Mouse (Mus musculus): Measurements from ENCODE around the gene Cpa4.
A peak's percentile ranks its signal among the peaks of the same experiment; 100 is the strongest.

Gene Cpa4

DNA sequence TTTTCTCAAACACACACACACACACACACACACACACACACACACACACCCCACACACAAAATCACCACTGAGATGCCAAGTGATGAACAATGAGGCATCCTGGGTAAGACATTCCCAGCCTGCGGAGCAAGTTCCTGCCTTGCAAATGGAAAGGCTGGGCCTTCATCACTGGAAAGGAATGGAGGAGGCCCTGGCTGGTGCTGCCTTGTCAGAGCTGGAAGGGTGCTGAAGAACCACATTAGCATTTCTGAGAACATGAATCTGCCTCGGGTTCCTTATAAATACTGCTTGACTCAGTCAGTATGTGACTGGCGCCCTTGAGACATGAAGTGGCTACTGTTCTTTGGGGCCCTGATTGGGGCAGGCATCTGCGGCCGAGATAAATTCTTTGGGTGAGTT is at the start of gene Cpa4:
Cpa4 (plus strand) TSS at position 301 of the 400 bp plus-strand sequence.
- no peak for DNase-seq (ENCODE audit: low read depth in 2 of 2, low spot score in 2 of 2)

- no peak for DNase-seq (ENCODE audit: low read depth in 2 of 2, low spot score in 2 of 2)
Measured at GRCm38 (mm10) chr6:30520400-30520799, 47.8 kb upstream of the Cpa4 start.

- DNase-seq (ENCODE audit: low read depth in 2 of 2, low spot score in 2 of 2), result no peak
Measured at GRCm38 (mm10) chr6:30525456-30526332, 42.5 kb upstream of the Cpa4 start.

DNA sequence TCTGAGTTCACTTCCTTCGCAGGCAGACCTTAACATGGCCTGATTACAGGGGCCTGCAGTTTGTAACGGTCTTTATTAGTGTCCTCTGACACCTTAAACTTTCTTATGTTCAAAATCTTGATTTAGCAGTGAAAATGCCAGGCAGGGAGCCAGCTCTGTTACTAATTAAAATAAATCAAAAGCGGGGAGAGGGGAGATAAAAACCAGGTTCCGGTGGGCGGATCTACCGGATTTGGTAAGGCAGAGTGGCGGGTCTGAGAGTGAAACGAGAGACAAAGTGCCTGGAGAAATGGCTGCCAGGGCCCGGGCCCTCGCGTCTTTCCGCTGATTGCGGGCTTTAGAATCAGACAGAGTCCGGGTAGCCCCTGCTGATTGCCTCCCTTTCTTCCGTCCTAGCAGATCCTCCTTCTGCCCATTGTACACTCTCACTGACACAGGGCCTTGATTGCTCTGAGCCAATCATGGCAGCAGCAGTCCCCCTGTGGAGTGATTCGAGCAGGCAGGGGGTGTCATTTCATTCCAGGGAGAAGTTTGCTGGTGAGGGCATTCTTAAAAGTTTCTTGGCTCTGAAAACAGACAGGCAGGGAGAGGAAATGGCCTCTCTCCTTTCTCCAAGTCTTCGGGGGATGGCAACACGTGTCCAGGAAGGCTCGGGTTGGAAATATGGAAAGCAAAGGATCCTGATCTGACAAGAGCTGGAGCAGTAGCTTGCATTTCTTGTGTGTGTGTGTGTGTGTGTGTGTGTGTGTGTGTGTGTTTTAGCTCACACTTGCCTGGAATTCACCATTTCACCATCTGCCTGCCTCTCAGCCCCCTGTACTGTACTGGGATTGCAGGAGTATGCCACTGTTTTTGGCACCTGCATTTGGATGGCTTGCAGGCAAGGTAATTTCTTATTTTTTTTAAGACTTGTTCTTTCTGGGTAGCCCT is 41.3 kb upstream of the Cpa4 start:
- no peak for DNase-seq (ENCODE audit: low read depth in 2 of 2, low spot score in 2 of 2)

GRCm38 (mm10) chr6:30528800-30529199 is 39.4 kb upstream of the Cpa4 start:
- no peak for DNase-seq (ENCODE audit: low read depth in 2 of 2, low spot score in 2 of 2)

DNA sequence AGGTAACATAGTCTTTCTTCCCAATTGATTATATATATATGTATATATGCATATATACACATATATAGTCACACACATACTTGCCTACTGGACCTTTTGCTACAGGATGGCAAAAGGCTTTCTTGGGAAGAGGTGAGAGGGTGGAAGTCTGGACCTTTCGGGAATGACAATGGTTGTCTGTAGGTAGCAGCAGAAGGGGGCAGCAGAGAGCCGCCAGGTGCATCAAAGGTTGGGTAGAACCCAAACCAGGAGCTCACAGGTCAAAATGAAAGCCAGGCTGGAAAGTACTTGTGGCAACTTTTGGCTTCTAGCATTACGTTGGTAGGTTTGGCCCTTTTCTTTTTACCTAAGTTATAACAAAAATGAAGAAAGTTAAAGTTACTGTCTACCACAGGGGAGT is 32.8 kb upstream of the Cpa4 start:
- DNase-seq (ENCODE audit: low read depth in 2 of 2, low spot score in 2 of 2), result no peak

GRCm38 (mm10) chr6:30538240-30538639 is 29.9 kb upstream of the Cpa4 start:
- DNase-seq (ENCODE audit: low read depth in 2 of 2, low spot score in 2 of 2), result no peak

DNA sequence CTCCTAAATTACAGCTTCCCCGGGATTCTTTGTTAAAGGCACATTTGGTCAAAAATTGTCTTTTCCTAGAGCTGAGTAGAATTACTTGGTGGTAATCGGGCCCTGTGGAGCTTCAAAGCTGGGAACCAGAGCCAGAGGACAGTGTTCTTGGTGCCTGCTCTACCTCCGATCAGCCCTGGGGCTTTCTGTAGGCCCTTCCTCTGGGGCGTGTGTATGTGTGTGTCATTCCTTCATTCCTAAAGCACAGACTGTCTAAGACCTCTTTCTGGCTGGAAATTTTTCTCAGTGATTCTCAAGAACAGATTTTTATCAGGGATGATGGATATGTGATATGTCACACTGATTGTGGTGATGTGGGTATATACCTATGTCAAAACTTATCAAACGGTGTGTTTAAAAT is 29.4 kb upstream of the Cpa4 start:
- no peak for DNase-seq (ENCODE audit: low read depth in 2 of 2, low spot score in 2 of 2)

GRCm38 (mm10) chr6:30541009-30541799 is 27.0 kb upstream of the Cpa4 start, which contains the start of gene Cpa2:
Gene Cpa2, plus strand, starts transcription at chr6:30541582.
- no peak for DNase-seq (ENCODE audit: low read depth in 2 of 2, low spot score in 2 of 2)

GRCm38 (mm10) chr6:30542277-30542676 is 25.9 kb upstream of the Cpa4 start:
- no peak for DNase-seq (ENCODE audit: low read depth in 2 of 2, low spot score in 2 of 2)

- no peak for DNase-seq (ENCODE audit: low read depth in 2 of 2, low spot score in 2 of 2)
Measured at GRCm38 (mm10) chr6:30543077-30543476, 25.1 kb upstream of the Cpa4 start.

- DNase-seq (ENCODE audit: low read depth in 2 of 2, low spot score in 2 of 2), result no peak
Measured at GRCm38 (mm10) chr6:30543851-30544250, 24.3 kb upstream of the Cpa4 start.

GRCm38 (mm10) chr6:30545689-30546088 is 22.5 kb upstream of the Cpa4 start:
- DNase-seq (ENCODE audit: low read depth in 2 of 2, low spot score in 2 of 2), result no peak

- peak in 1 of 2 experiments; percentile 3 for DNase-seq (ENCODE audit: low read depth in 2 of 2, low spot score in 2 of 2)
Measured at GRCm38 (mm10) chr6:30546571-30547273, 21.4 kb upstream of the Cpa4 start.

GRCm38 (mm10) chr6:30547274-30547645 is 20.9 kb upstream of the Cpa4 start:
- no peak for DNase-seq (ENCODE audit: low read depth in 2 of 2, low spot score in 2 of 2)

DNA sequence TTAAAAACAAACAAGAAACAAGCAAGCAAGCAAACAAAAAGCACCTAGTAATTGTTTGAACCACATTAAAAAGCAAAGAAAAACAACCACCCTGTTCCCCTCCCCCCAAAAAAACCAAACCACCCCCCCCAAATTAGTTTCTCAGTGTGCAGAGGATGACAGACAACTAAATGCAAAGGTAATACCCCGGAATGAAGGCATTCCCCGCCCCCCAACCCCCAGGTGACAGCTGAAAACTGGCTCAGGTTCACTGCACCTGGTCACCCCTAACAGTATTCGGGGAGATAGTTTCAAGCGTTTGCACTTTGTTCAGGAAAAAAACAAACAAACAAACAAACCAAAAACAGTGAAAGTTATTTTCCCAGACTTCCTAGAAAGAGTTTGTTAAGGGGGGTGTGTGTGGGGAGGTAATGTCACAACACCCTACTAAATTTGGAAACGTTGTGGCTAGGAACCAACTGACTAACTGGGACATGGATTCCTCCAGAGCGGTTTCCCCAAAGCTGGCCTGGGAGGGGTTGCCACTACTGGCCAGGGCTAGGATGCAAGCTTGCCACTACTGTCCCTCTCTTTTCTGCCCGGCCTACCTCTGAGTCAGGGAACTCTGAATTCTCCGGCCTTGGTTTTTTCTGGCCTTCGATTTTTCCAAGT is 20.4 kb upstream of the Cpa4 start:
- DNase-seq (ENCODE audit: low read depth in 2 of 2, low spot score in 2 of 2), result no peak

DNA sequence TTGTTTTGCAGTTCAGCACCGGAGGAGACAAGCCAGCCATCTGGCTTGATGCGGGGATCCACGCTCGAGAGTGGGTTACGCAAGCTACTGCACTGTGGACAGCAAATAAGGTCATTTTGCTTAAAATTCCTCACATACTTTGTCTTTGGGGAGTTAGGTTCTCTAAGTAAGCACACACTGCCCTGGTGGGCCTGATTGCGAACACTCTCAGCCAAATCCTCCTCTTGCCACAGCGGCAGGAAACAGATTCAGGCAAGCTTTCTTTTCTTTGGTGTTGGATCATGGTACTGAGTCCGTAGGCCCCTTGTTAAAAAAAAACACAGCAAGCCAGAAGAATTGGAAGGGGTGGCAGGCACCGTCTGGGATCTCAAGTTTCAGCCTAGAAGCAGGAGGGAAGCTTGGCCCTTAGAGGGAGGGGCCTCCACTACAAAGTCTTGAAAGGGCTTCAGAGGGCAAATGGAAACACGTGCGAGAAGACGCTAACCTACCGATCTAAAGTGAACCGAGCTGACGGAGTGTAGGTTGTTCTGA is 18.9 kb upstream of the Cpa4 start:
- no peak for DNase-seq (ENCODE audit: low read depth in 2 of 2, low spot score in 2 of 2)

- DNase-seq (ENCODE audit: low read depth in 2 of 2, low spot score in 2 of 2), result no peak
Measured at GRCm38 (mm10) chr6:30550496-30551192, 17.5 kb upstream of the Cpa4 start.

- DNase-seq (ENCODE audit: low read depth in 2 of 2, low spot score in 2 of 2), result no peak
Measured at GRCm38 (mm10) chr6:30551193-30551515, 17.0 kb upstream of the Cpa4 start.

Measured in CD8-positive naive resting alpha-beta T cell, adult 2 months (primary cell).